In the genomic region with DNA sequence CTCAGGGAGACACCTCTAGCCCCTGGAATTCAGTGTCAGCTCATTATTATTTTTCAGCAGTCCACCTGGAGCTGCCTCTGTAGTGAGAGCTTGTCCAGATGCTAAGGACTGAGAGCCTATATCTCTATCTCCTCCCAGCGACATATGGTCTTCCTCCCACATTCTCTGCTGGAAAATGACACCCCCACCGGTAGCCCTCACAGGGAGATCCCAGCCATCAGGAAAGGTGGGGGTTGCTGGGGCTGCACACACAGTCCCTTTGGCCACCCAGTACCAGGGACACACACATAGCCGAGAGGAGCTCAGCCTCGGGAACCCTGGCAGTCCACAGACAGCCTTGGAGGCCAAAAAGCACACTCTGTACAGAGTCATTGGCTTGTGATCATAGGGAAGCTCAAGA, we compare ENCODE assay signal across 21 mouse cellular contexts. TPM values are rescaled to one million over a fixed set of nuclear protein-coding genes. Genes with fewer than 3 reads are reported as not detected.
A peak's percentile ranks its signal among the peaks of the same experiment; 100 is the strongest.
DNase-seq lines count a peak whose midpoint lies in the region; ATAC-seq lines count a peak whose summit lies in the region.
"Had no signal": no experiment of that assay in that cellular context is flagged by ENCODE, and none has a peak within 500 bp of the region (broad histone marks: within the 10 kb centered on the region; RNA-seq: fewer than 3 reads in every experiment).

No protein-coding gene starts in this region.

- no peak for ATAC-seq in heart, embryonic 12.5 days (ENCODE audit: insufficient number of reproducible peaks, low FRiP score)
- ATAC-seq: forebrain, embryonic 14.5 days had no signal

- H3K4me3 ChIP-seq in heart, embryonic 12.5 days = no peak overlapping the region
- H3K4me3 ChIP-seq: embryonic facial prominence, embryonic 15.5 days; erythroblast, embryonic 14.5 days; forebrain, embryonic 10.5 days; heart, adult 2 months; hindbrain, embryonic 10.5 days had no signal

- no peak overlapping the region for H3K4me2 ChIP-seq in heart, embryonic 12.5 days
- H3K4me2 ChIP-seq: embryonic facial prominence, embryonic 15.5 days; heart, embryonic 11.5 days; hindbrain, embryonic 14.5 days had no signal

- peaks cover 1% of the 10 kb centered on the region for H3K4me1 ChIP-seq in heart, embryonic 12.5 days (replicated peaks)
- H3K4me1 ChIP-seq: embryonic facial prominence, embryonic 15.5 days; forebrain, embryonic 10.5 days; hindbrain, embryonic 10.5 days had no signal

- H3K36me3 ChIP-seq in heart, embryonic 12.5 days = no peaks in the 10 kb centered on the region
- H3K36me3 ChIP-seq: embryonic facial prominence, embryonic 15.5 days; forebrain, embryonic 10.5 days; hindbrain, embryonic 10.5 days had no signal

- no peaks in the 10 kb centered on the region for H3K9me3 ChIP-seq in heart, embryonic 12.5 days (replicated peaks)
- H3K9me3 ChIP-seq: embryonic facial prominence, embryonic 15.5 days; forebrain, embryonic 10.5 days; hindbrain, embryonic 10.5 days had no signal

- WGBS in heart, embryonic 12.5 days = 48% methylated on average over 4 of the region's 4 CpGs

- DNase-seq in heart, adult 11 months = peak; percentile 61
- peak; percentile 24 to 33 for DNase-seq in right cerebral cortex, adult 2 months (ENCODE audit: low spot score in 2 of 2)
- no peak for DNase-seq in right cerebral cortex, postnatal 4 days
- DNase-seq in brain, adult 2 months (ENCODE audit: low read depth, low spot score) = peak; percentile 36
- DNase-seq in right cerebral cortex, postnatal 36 days (ENCODE audit: low spot score in 2 of 2) = peak; percentile 4 to 31
- DNase-seq: adrenal gland, adult 2 months; adrenal gland, postnatal 36 days; cerebellum, adult 11 months; cerebellum, adult 8-10 months; cerebellum, postnatal 14 days; embryo, embryonic 11 days; gastrocnemius, postnatal 10 days; heart, adult 2 months had no signal

- H3K27ac ChIP-seq in heart, embryonic 12.5 days (ENCODE audit: poor library complexity, severe bottlenecking) = no peak overlapping the region
- H3K27ac ChIP-seq: embryonic facial prominence, embryonic 15.5 days; forebrain, embryonic 10.5 days; heart, adult 2 months; hindbrain, embryonic 10.5 days; hindbrain, embryonic 14.5 days had no signal

- no peak overlapping the region for H3K9ac ChIP-seq in heart, embryonic 12.5 days
- H3K9ac ChIP-seq: embryonic facial prominence, embryonic 15.5 days; hindbrain, embryonic 14.5 days had no signal

- 0 out of 2 replicates have a peak, but pooled peaks cover 13% of the 10 kb centered on the region for H3K27me3 ChIP-seq in heart, embryonic 12.5 days (replicated peaks)
- H3K27me3 ChIP-seq: embryonic facial prominence, embryonic 15.5 days had no signal

RNA-seq across cellular contexts. Expression of gene Col4a4, which starts 26.4 kb away (rescaled TPM):
- 0.33 and 0.49 TPM in 2 replicates for polyA plus RNA-seq in heart, embryonic 12.5 days (2016; fragmentation: Nextera tagmentation; extraction: Ambion mirVana)
- polyA plus RNA-seq: erythroblast, embryonic 14.5 days had no signal

RNA-seq across cellular contexts. Expression of gene Col4a3, which starts 26.5 kb away (rescaled TPM):
- polyA plus RNA-seq in heart, embryonic 12.5 days (2016; fragmentation: Nextera tagmentation; extraction: Ambion mirVana) = 0.54 and 0.60 TPM in 2 replicates
